Mouse (Mus musculus) E14TG2a.4 (cell line): ENCODE results near the gene Klhl25.
"Not testable (repeated sequence)": the region's sequence is repeated elsewhere in the genome, so short reads cannot be mapped to it uniquely, and the experiment has no call there.

Experiments
- CTCF ChIP-seq: conservative IDR thresholded peaks from 2 replicates; pipeline ENCODE4 v1.5.1; 2014; ENCODE audit warnings: low read length
- POU5F1 ChIP-seq: IDR thresholded peaks from 2 replicates; pipeline ENCODE4 v1.6.1; 2014; ENCODE audit warnings: low read length, borderline replicate concordance

GRCm38 (mm10) chr7:75863248-75863911, 15.3 kb downstream of the Klhl25 start:
- TF ChIP-seq CTCF, POU5F1: not testable (repeated sequence)
